In genomic region chr19:18631644-18632219, GRCm38 (mm10) we compare ENCODE assay signal across 8 mouse cellular contexts. TPM values are rescaled to one million over a fixed set of nuclear protein-coding genes. Genes with fewer than 3 reads are reported as not detected.
DNase-seq lines count a peak whose midpoint lies in the region; ATAC-seq lines count a peak whose summit lies in the region.

Gene Ostf1, minus strand, starts transcription at chr19:18631823.
Gene Nmrk1, plus strand, starts transcription at chr19:18631950.

- ATAC-seq in megakaryocyte progenitor cell, adult 5-6 weeks (replicated peaks; ENCODE audit: poor library complexity), result peak; percentile 87

- DNase-seq in adipocyte (ENCODE audit: low spot score), result peak; percentile 92
- DNase-seq in embryo, embryonic 10 days (ENCODE audit: low spot score), result peak; percentile 95
- peak; percentile 98 for DNase-seq in gastrocnemius, postnatal 10 days
- DNase-seq in induced T-regulatory cell, adult 2 months (ENCODE audit: low read depth), result peak; percentile 94
- DNase-seq in left cerebral cortex, adult 9 months (ENCODE audit: low spot score in 2 of 2), result peak; percentile 82 to 93
- DNase-seq in right cerebral cortex, postnatal 14 days, result peak; percentile 91
- DNase-seq in urinary bladder, postnatal 36 days (ENCODE audit: low spot score in 2 of 2), result peak; percentile 95 to 98

RNA-seq across cellular contexts. Expression of gene Ostf1, which starts in this region (rescaled TPM):
- 10 to 100 TPM; 31.7 to 37.6 TPM for total RNA-seq in gastrocnemius, postnatal 10 days (2021)
- total RNA-seq in megakaryocyte progenitor cell, adult 5-6 weeks (2015), result 159 and 171 TPM in 2 replicates
- total RNA-seq in megakaryocyte progenitor cell, adult 5-6 weeks (2017), result 183 and 192 TPM in 2 replicates

RNA-seq across cellular contexts. Expression of gene Nmrk1, which starts in this region (rescaled TPM):
- total RNA-seq in gastrocnemius, postnatal 10 days (2021), result 1 to 10 TPM; 3.1 to 4.0 TPM
- 10.1 TPM in 2 replicates for total RNA-seq in megakaryocyte progenitor cell, adult 5-6 weeks (2015)
- 4.6 and 4.9 TPM in 2 replicates for total RNA-seq in megakaryocyte progenitor cell, adult 5-6 weeks (2017)

Comparison
In these comparisons a context has a peak if more than half of its experiments do, and no peak if none do; other contexts are left out.
1. Peak in every context shown above with its lines: DNase-seq and ATAC-seq.
2. RNA of gene Ostf1 (total RNA-seq): 159 to 192 TPM in megakaryocyte progenitor cell, adult 5-6 weeks; 31.7 to 37.6 TPM in gastrocnemius, postnatal 10 days; every median in the first group is over 4 times any median in the second.